Mouse (Mus musculus) liver, embryonic 14.5 days (tissue): ENCODE data around the gene Lca5. TPM values are rescaled to one million over a fixed set of nuclear protein-coding genes. Genes with fewer than 3 reads are reported as not detected.
A peak's percentile ranks its signal among the peaks of the same experiment; 100 is the strongest.

ENCODE experiments used
- ATAC-seq: fragments of 200-750 bp; cut with Nextera tagmentation; 2 replicates; pipeline ENCODE4 v1.8.0; 2017; ENCODE audit warnings: moderate number of reproducible peaks, mild to moderate bottlenecking, moderate library complexity; ENCODE audit not compliant: insufficient read depth
- DNase-seq, 3 experiments: peaks; one replicate each; pipeline ENCODE4 v3.0.0-alpha.2; 2012 to 2013; ENCODE audit warnings: low read depth in 3 of 3, low spot score in 3 of 3
- H3K27ac ChIP-seq: fragments of 300-500 bp; sonication (generic); 2 replicates; pipeline ENCODE4 v1.5.1; 2014; ENCODE audit warnings: moderate library complexity, mild to moderate bottlenecking, control low read depth, inconsistent platforms
- H3K27me3 ChIP-seq: fragments of 300-500 bp; sonication (generic); 2 replicates; pipeline ENCODE4 v1.6.1; 2014; ENCODE audit warnings: mild to moderate bottlenecking, low read length, moderate library complexity; ENCODE audit not compliant: control insufficient read depth, insufficient read depth
- H3K36me3 ChIP-seq: fragments of 300-500 bp; sonication (generic); replicated peaks from 2 replicates; pipeline ENCODE4 v1.6.1; 2014; ENCODE audit warnings: low read depth; ENCODE audit not compliant: control insufficient read depth, insufficient read depth
- H3K4me1 ChIP-seq, 2 experiments: fragments of 200-500 bp in 1 of 2; fragments of 300-500 bp in 1 of 2; sonication (generic) in 1 of 2; replicated peaks; 2 replicates each; pipeline ENCODE4 v1.6.1; 2012 to 2014; ENCODE audit warnings: antibody characterized with exemption in 1 of 2, inconsistent platforms in 1 of 2, low read length in 1 of 2; ENCODE audit not compliant: control insufficient read depth in 2 of 2, insufficient read depth in 2 of 2
- H3K4me2 ChIP-seq: fragments of 300-500 bp; sonication (generic); 2 replicates; pipeline ENCODE4 v1.6.1; 2014; ENCODE audit warnings: low read depth, mild to moderate bottlenecking, control low read depth, moderate library complexity
- H3K4me3 ChIP-seq, 2 experiments: fragments of 200-500 bp in 1 of 2; fragments of 300-500 bp in 1 of 2; sonication (generic) in 1 of 2; 2 replicates each; pipeline ENCODE4 v1.5.1; 2012 to 2014; ENCODE audit warnings: low read depth in 2 of 2, low read length in 2 of 2, mild to moderate bottlenecking in 2 of 2, control low read depth in 1 of 2, inconsistent platforms in 1 of 2, moderate library complexity in 1 of 2; ENCODE audit not compliant: insufficient read depth in 1 of 2
- H3K9ac ChIP-seq: fragments of 300-500 bp; sonication (generic); replicated peaks from 2 replicates; pipeline ENCODE4 v1.6.1; 2014; ENCODE audit warnings: mild to moderate bottlenecking, control low read depth, moderate library complexity
- H3K9me3 ChIP-seq: fragments of 300-500 bp; sonication (generic); 2 replicates; pipeline ENCODE4 v1.6.1; 2016; ENCODE audit warnings: low read length, mixed read lengths; ENCODE audit not compliant: control insufficient read depth
- CTCF ChIP-seq: IDR thresholded peaks from 2 replicates; pipeline ENCODE4 v1.5.1; 2016; ENCODE audit warnings: antibody characterized with exemption, low read depth, control low read depth
- EP300 ChIP-seq: IDR thresholded peaks from 2 replicates; pipeline ENCODE4 v1.6.1; 2016; ENCODE audit warnings: antibody characterized with exemption, low read depth
- WGBS: fragments of 180-500 bp; shearing (Covaris S2); extraction: QIAGEN DNeasy Blood & Tissue Kit; methylation state at CpG from one replicate; pipeline ENCODE4 v1.1.7; 2014; ENCODE audit not compliant: insufficient replicate concordance; 5-methylcytosine and 5-hydroxymethylcytosine counted together
- polyA plus RNA-seq, 2 experiments: library from polyadenylated mRNA; depleted of rRNA in 1 of 2; stranded (reverse) in 1 of 2; unstranded in 1 of 2; fragments of >200 nt; fragmentation: Nextera tagmentation in 1 of 2; extraction: Ambion mirVana in 1 of 2; gene quantifications; 2 replicates each; pipeline versions ENCODE4 v1.2.1 to v1.2.3; 2012 to 2014

Lca5 gene
- polyA plus RNA-seq, 2 experiments, result 0.59 to 1.6 TPM

DNA sequence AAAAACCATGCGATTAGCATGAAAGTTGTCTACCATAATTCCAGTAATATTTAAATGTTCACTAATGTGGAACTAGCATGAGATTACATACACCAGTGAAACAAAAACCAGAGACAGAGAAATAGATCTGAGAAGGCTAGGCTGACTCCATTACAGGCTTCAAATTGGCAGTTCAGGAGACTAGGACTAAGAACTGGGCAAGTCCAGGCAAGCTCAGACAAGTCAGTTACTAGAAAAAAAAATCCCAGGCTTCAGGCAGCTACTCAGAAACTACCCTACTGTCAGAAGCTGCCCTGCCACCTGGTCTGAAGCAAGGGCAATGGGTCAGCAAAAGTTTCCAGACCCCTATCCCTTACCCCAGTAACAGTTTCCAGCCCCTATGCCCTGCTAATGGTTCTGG is 44.4 kb upstream of the Lca5 start:
- WGBS, result 69% methylated on average over 1 of the region's 1 CpGs

DNA sequence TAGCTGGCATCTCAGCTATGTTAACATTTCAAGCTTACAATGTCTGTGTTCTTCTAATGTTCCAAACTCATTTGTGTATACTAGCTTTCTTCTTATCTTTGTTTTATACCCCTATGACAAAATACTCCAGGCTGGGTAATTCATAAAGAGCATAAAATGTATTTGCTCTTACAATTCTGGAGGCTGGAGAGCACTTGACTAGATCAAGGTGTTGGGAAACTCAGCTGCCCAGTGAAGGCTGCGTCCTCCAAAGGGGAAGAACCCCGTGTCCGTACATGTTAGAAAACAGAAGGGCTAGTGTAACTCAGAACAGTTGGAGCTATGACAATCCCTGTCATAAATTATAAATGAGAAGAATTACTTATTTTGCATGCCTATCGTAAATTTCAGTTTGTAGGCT is 42.5 kb upstream of the Lca5 start:
- H3K4me1 ChIP-seq, result no peaks in the 10 kb centered on the region
- no peak for ATAC-seq
- TF ChIP-seq EP300, result no peak
- TF ChIP-seq CTCF, result no peak
- H3K4me3 ChIP-seq, result no peak overlapping the region
- 71% methylated on average over 4 of the region's 4 CpGs for WGBS
- no peaks in the 10 kb centered on the region for H3K9me3 ChIP-seq
- no peaks in the 10 kb centered on the region for H3K27me3 ChIP-seq
- H3K36me3 ChIP-seq, result no peaks in the 10 kb centered on the region
- H3K27ac ChIP-seq, result no peak overlapping the region
- DNase-seq, result no peak
- H3K9ac ChIP-seq, result no peak overlapping the region
- H3K4me2 ChIP-seq, result no peak overlapping the region

More for the DNA sequence above, 44.4 kb upstream of the Lca5 start:
- no peak overlapping the region for H3K4me3 ChIP-seq
- H3K36me3 ChIP-seq, result no peaks in the 10 kb centered on the region
- DNase-seq, result no peak
- no peak overlapping the region for H3K9ac ChIP-seq
- ATAC-seq, result no peak
- no peaks in the 10 kb centered on the region for H3K27me3 ChIP-seq
- no peaks in the 10 kb centered on the region for H3K9me3 ChIP-seq
- no peak overlapping the region for H3K27ac ChIP-seq
- TF ChIP-seq EP300 (no peak), CTCF (no peak)
- H3K4me1 ChIP-seq, result no peaks in the 10 kb centered on the region
- H3K4me2 ChIP-seq, result no peak overlapping the region

DNA sequence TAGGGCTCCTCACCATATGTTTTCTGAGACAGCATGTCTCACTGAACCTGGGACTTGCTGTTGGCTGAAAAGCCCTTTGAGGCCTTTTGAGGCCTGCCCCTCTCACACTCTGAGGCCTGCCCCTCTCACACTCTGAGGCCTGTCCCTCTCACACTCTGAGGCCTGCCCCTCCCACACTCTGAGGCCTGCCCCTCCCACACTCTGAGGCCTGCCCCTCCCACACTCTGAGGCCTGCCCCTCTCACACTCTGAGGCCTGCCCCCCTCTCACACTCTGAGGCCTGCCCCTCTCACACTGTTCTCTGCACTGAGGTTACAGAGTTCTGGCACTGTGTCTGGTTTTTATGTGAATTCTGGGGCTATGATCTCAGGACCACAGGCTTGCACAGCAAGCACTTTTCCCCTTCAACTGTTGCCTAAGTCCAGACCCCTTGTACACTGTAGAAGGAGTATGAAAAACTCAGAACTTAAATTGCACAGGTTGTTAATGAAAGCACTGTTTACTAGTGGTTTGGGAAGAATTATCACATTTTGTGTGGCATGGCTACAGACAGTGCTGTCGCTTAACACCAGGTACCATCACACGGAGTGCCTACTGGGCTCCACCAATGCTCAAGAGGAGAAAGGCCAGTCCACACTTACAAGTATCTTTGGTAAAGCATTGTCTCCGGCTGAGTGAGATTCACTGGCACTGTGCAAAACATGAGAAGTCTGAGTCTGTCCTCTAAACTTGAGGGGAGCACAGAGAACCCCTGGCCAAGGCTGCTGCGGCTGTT is 41.4 kb upstream of the Lca5 start:
- no peak for DNase-seq
- H3K4me1 ChIP-seq, result no peaks in the 10 kb centered on the region
- 74% methylated on average over 4 of the region's 4 CpGs for WGBS

DNA sequence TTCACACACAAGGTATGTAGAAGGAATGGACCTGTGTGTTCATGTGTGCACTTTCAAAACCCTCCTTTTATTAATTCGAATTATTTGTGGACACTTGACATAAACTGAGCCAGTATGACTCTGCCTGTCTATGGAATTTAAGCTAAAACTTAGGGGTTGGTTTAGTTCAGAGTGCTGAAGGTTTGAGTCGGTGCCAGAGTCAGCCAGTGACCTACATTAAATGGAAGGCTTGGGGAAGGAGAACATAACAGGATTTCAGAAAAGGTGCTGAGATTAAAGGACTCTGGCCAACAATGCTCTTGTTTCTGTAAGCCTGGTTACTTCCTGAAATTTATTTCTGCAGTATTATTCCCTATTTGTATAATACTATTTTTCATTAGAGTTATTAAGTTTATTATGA is 28.9 kb upstream of the Lca5 start:
- DNase-seq, result no peak
- TF ChIP-seq EP300 (no peak), CTCF (no peak)
- Histone ChIP-seq H3K4me2 (no peak overlapping the region), H3K36me3 (no peaks in the 10 kb centered on the region), H3K27me3 (no peaks in the 10 kb centered on the region), H3K9me3 (no peaks in the 10 kb centered on the region), H3K4me3 (no peak overlapping the region), H3K4me1 (no peaks in the 10 kb centered on the region), H3K9ac (no peak overlapping the region), H3K27ac (no peak overlapping the region)
- 40% methylated on average over 2 of the region's 2 CpGs for WGBS
- no peak for ATAC-seq

More for the DNA sequence above, 41.4 kb upstream of the Lca5 start:
- H3K36me3 ChIP-seq, result no peaks in the 10 kb centered on the region
- H3K4me2 ChIP-seq, result no peak overlapping the region
- no peak overlapping the region for H3K4me3 ChIP-seq
- no peak overlapping the region for H3K9ac ChIP-seq
- no peaks in the 10 kb centered on the region for H3K9me3 ChIP-seq
- no peak for TF ChIP-seq EP300
- no peak for TF ChIP-seq CTCF
- no peak for ATAC-seq
- no peaks in the 10 kb centered on the region for H3K27me3 ChIP-seq
- H3K27ac ChIP-seq, result no peak overlapping the region

GRCm38 (mm10) chr9:83447771-83448170 is 6.8 kb upstream of the Lca5 start:
- TF ChIP-seq EP300 (no peak), CTCF (no peak)
- ATAC-seq (no peak), DNase-seq (no peak)

More at GRCm38 (mm10) chr9:83447771-83448170, 6.8 kb upstream of the Lca5 start:
- Histone ChIP-seq H3K27me3 (peaks cover 7% of the 10 kb centered on the region; the same call in 1 of the 2 replicates), H3K4me1 (no peaks in the 10 kb centered on the region), H3K4me3 (peak overlapping the region; percentile 17 to 24; a peak in 2 of 4 replicates), H3K4me2 (peak overlapping the region; percentile 35), H3K9me3 (no peaks in the 10 kb centered on the region), H3K36me3 (no peaks in the 10 kb centered on the region), H3K9ac (no peak overlapping the region), H3K27ac (no peak overlapping the region)
- WGBS, result 2% methylated on average over 22 of the region's 22 CpGs
